Mouse (Mus musculus): ENCODE data around the gene Slc9a3r1.

The Slc9a3r1 gene

DNA sequence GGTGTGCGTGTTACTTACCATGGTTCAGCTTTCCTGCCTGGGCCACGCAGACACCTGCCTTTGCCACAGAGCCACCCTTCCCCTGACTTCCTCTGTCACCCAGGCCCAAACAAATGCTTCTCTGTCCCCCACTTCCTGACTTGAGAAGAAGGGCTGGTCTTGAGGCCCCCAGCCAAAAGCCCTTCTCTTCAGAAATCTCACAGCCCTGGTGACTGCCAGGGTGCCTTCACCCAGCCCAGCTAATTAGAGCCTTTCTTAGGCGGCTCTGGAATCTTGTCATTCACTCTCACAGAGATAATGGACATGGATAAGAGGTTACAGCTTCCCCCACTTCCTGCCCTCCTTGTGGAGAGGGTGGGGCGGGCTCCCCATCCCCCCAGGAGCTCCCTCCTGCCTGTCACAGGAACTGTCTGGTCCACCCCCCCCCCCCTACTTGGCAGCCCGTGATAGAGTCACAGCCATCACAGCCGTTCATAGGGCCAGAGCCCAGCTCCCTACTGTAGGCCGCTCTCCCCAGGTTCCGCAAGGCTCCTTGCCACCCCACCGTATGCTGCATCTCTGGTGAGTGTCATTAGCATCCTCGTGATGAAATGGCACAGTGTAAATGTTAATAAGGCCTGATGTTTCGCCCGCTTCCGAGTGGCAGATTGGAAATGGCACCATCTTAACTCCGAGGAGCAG lies 63.8 kb downstream of the Slc9a3r1 start:
- DNase-seq (ENCODE audit: low read depth), result no peak

DNA sequence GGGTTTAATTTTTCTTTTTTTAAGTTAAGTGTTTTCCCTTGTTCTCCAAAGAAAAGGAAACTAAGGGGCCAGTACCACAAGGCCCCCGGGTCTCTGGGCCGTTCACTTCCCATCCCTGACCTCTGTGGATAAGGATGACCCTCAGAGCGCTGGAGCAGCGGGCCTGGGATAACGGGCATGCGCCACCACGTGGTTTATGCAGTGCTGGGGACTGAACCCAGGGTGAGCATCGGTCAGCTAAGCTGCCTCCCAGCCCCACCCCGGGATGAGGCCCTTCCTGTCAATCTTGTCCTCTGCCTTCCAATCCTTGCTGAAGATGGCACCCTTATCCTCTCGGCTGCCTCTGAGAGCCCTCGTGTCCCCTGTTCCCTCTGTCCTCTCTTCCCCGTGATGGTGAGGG lies 64.5 kb downstream of the Slc9a3r1 start:
- DNase-seq (ENCODE audit: low read depth), result no peak

DNA sequence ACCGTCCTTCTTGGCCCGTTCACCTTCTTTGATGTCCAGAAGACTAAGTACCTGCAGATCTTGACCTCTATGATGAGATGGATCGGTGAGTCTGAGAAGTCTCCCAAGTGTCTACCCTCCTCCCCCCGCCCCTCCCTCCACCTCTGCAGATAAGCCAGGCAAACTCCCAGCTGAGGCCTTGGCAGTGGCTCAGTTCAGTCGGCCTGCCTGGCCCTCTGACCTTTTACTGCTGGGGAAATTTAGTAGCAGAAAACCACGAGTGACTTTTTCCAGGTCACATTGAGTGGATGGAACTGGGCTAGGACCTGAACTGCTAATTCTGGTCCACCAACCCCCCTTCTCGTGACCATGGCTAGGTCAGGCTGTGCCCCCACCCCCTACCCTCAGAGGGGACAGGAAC lies 65.3 kb downstream of the Slc9a3r1 start:
- no peak for DNase-seq (ENCODE audit: low read depth)

DNA sequence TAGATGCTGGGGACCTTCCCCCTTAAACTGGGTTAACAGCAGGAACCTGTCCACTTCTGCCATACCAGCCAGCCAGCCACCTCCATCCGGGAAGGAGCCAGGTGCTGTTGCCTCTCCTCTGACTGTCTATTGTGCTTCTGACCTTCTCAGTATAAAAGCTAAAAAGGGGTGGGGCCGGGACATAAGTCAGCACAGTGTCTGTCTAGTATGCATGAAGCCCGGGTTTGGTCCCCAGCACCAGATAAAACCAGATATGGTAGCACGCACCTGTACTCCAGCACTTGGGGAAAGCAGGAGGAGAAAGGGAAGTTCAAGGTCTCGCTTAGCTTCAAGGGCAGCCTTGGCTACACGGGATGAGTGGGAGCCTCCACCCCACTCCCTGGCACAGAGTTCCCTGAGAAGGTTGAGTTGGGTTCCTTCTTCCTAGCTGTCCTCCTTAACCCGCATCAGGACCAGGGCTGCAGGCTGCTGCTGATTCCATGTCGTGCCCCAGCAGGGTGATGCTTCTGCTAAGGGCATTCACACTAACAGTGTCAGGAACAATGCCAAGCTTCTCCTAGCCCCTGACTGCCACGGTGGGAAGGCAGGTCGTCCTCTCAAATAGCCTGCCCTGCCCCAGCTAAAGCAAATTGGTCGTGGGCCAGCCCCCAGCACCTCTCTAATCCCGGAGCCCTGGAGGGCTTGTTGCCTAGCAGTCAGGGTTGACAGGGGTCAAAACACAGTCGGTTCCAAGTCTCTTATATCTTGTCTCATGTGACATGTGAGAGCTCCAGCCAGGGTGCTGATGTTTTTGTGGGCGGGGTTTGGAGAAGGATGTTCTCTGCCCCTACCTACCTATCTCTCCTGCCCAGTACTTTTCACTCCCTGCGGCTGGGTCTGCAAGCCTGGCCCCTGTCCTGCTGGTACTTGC lies 66.1 kb downstream of the Slc9a3r1 start:
- no peak for DNase-seq (ENCODE audit: low read depth)
